Mouse (Mus musculus): ENCODE measurements around the gene Spry1. TPM values are rescaled to one million over a fixed set of nuclear protein-coding genes. Genes with fewer than 3 reads are reported as not detected.

Gene Spry1
- polyA plus RNA-seq, 1 experiment from 2014 or later = 17.9 TPM

- no peak overlapping the region for H3K27ac ChIP-seq (replicated peaks)
- H3K36me3 ChIP-seq (replicated peaks) = no peaks in the 10 kb centered on the region
- 80% methylated on average over 10 of the region's 10 CpGs for WGBS
- no peak for DNase-seq (ENCODE audit: low spot score)
- 0 out of 2 replicates have a peak, but pooled peaks cover 4% of the 10 kb centered on the region for H3K27me3 ChIP-seq (replicated peaks; ENCODE audit: low read depth, poor library complexity, severe bottlenecking)
- H3K9me3 ChIP-seq = no peaks in the 10 kb centered on the region
- H3K4me3 ChIP-seq = no peak overlapping the region
- peaks cover 35% of the 10 kb centered on the region for H3K4me1 ChIP-seq
Measured at GRCm38 (mm10) chr3:37614878-37615650, 24.7 kb upstream of the Spry1 start.

GRCm38 (mm10) chr3:37616586-37617547, 22.9 kb upstream of the Spry1 start:
- Histone ChIP-seq H3K4me3 (no peak overlapping the region), H3K27ac (replicated peaks) (peak overlapping the region; percentile 73), H3K4me1 (peaks cover 35% of the 10 kb centered on the region), H3K27me3 (replicated peaks; ENCODE audit: low read depth, poor library complexity, severe bottlenecking) (0 out of 2 replicates have a peak, but pooled peaks cover 4% of the 10 kb centered on the region), H3K36me3 (replicated peaks) (no peaks in the 10 kb centered on the region), H3K9me3 (no peaks in the 10 kb centered on the region)
- peak; percentile 49 for DNase-seq (ENCODE audit: low spot score)
- 43% methylated on average over 21 of the region's 21 CpGs for WGBS

GRCm38 (mm10) chr3:37632246-37632645, 7.5 kb upstream of the Spry1 start:
- Histone ChIP-seq H3K36me3 (replicated peaks) (no peaks in the 10 kb centered on the region), H3K4me1 (no peaks in the 10 kb centered on the region), H3K4me3 (no peak overlapping the region), H3K9me3 (no peaks in the 10 kb centered on the region), H3K27ac (replicated peaks) (no peak overlapping the region), H3K27me3 (replicated peaks; ENCODE audit: low read depth, poor library complexity, severe bottlenecking) (no peaks in the 10 kb centered on the region)
- DNase-seq (ENCODE audit: low spot score) = peak; percentile 5
- WGBS = 90% methylated on average over 6 of the region's 6 CpGs

- no peaks in the 10 kb centered on the region for H3K9me3 ChIP-seq
- no peak overlapping the region for H3K4me3 ChIP-seq
- no peak overlapping the region for H3K27ac ChIP-seq (replicated peaks)
- no peaks in the 10 kb centered on the region for H3K4me1 ChIP-seq
- WGBS = 83% methylated on average over 3 of the region's 3 CpGs
- DNase-seq (ENCODE audit: low spot score) = no peak
- H3K27me3 ChIP-seq (replicated peaks; ENCODE audit: low read depth, poor library complexity, severe bottlenecking) = no peaks in the 10 kb centered on the region
- no peaks in the 10 kb centered on the region for H3K36me3 ChIP-seq (replicated peaks)
Measured at GRCm38 (mm10) chr3:37632751-37633150, 7.0 kb upstream of the Spry1 start.

GRCm38 (mm10) chr3:37634648-37635047, 5.1 kb upstream of the Spry1 start:
- 31% methylated on average over 4 of the region's 4 CpGs for WGBS
- DNase-seq (ENCODE audit: low spot score) = peak; percentile 6
- H3K4me1 ChIP-seq = peaks cover 6% of the 10 kb centered on the region

GRCm38 (mm10) chr3:37636921-37637320, 2.8 kb upstream of the Spry1 start:
- no peak for DNase-seq (ENCODE audit: low spot score)
- no peaks in the 10 kb centered on the region for H3K27me3 ChIP-seq (replicated peaks; ENCODE audit: low read depth, poor library complexity, severe bottlenecking)
- H3K27ac ChIP-seq (replicated peaks) = no peak overlapping the region
- H3K4me1 ChIP-seq = peaks cover 12% of the 10 kb centered on the region
- no peaks in the 10 kb centered on the region for H3K9me3 ChIP-seq
- 80% methylated on average over 4 of the region's 4 CpGs for WGBS
- no peak overlapping the region for H3K4me3 ChIP-seq
- H3K36me3 ChIP-seq (replicated peaks) = no peaks in the 10 kb centered on the region

More at GRCm38 (mm10) chr3:37634648-37635047, 5.1 kb upstream of the Spry1 start:
- Histone ChIP-seq H3K27me3 (replicated peaks; ENCODE audit: low read depth, poor library complexity, severe bottlenecking) (no peaks in the 10 kb centered on the region), H3K4me3 (no peak overlapping the region), H3K27ac (replicated peaks) (no peak overlapping the region), H3K36me3 (replicated peaks) (no peaks in the 10 kb centered on the region), H3K9me3 (no peaks in the 10 kb centered on the region)

GRCm38 (mm10) chr3:37640162-37640721, 495 bp downstream of the Spry1 start:
- WGBS = 2% methylated on average over 86 of the region's 86 CpGs
- Histone ChIP-seq H3K36me3 (replicated peaks) (peaks cover 28% of the 10 kb centered on the region), H3K4me3 (peak overlapping the region; percentile 87), H3K27me3 (replicated peaks; ENCODE audit: low read depth, poor library complexity, severe bottlenecking) (0 out of 2 replicates have a peak, but pooled peaks cover 9% of the 10 kb centered on the region), H3K9me3 (no peaks in the 10 kb centered on the region), H3K4me1 (peaks cover 37% of the 10 kb centered on the region), H3K27ac (replicated peaks) (peak overlapping the region; percentile 92)
- peak; percentile 65 for DNase-seq (ENCODE audit: low spot score)

- 4% methylated on average over 47 of the region's 47 CpGs for WGBS
- H3K27me3 ChIP-seq (replicated peaks; ENCODE audit: low read depth, poor library complexity, severe bottlenecking) = 0 out of 2 replicates have a peak, but pooled peaks cover 9% of the 10 kb centered on the region
- H3K9me3 ChIP-seq = no peaks in the 10 kb centered on the region
- H3K4me3 ChIP-seq = peak overlapping the region; percentile 87
- peaks cover 39% of the 10 kb centered on the region for H3K4me1 ChIP-seq
- H3K36me3 ChIP-seq (replicated peaks) = peaks cover 33% of the 10 kb centered on the region
- peak; percentile 83 for DNase-seq (ENCODE audit: low spot score)
- peak overlapping the region; percentile 92 for H3K27ac ChIP-seq (replicated peaks)
Measured at GRCm38 (mm10) chr3:37640810-37641209, 1.1 kb downstream of the Spry1 start.

GRCm38 (mm10) chr3:37641796-37642680, 2.3 kb downstream of the Spry1 start:
- Histone ChIP-seq H3K27me3 (replicated peaks; ENCODE audit: low read depth, poor library complexity, severe bottlenecking) (0 out of 2 replicates have a peak, but pooled peaks cover 9% of the 10 kb centered on the region), H3K36me3 (replicated peaks) (peaks cover 40% of the 10 kb centered on the region), H3K27ac (replicated peaks) (peak overlapping the region; percentile 92), H3K4me3 (peak overlapping the region; percentile 87), H3K9me3 (no peaks in the 10 kb centered on the region), H3K4me1 (peaks cover 39% of the 10 kb centered on the region)
- WGBS = 61% methylated on average over 20 of the region's 20 CpGs
- DNase-seq (ENCODE audit: low spot score) = no peak

GRCm38 (mm10) chr3:37642681-37643214, 3.0 kb downstream of the Spry1 start:
- Histone ChIP-seq H3K27me3 (replicated peaks; ENCODE audit: low read depth, poor library complexity, severe bottlenecking) (0 out of 2 replicates have a peak, but pooled peaks cover 9% of the 10 kb centered on the region), H3K4me1 (peaks cover 39% of the 10 kb centered on the region), H3K27ac (replicated peaks) (peak overlapping the region; percentile 32; the same call in 1 of the 2 replicates), H3K4me3 (peak overlapping the region; percentile 87), H3K9me3 (no peaks in the 10 kb centered on the region), H3K36me3 (replicated peaks) (peaks cover 43% of the 10 kb centered on the region)
- WGBS = 83% methylated on average over 21 of the region's 21 CpGs
- no peak for DNase-seq (ENCODE audit: low spot score)

- peaks cover 47% of the 10 kb centered on the region for H3K36me3 ChIP-seq (replicated peaks)
- no peak for DNase-seq (ENCODE audit: low spot score)
- H3K9me3 ChIP-seq = no peaks in the 10 kb centered on the region
- H3K4me3 ChIP-seq = peak overlapping the region; percentile 87
- H3K4me1 ChIP-seq = peaks cover 39% of the 10 kb centered on the region
- peak overlapping the region; percentile 7; the same call in 1 of the 2 replicates for H3K27ac ChIP-seq (replicated peaks)
- WGBS = 94% methylated on average over 13 of the region's 13 CpGs
- 0 out of 2 replicates have a peak, but pooled peaks cover 9% of the 10 kb centered on the region for H3K27me3 ChIP-seq (replicated peaks; ENCODE audit: low read depth, poor library complexity, severe bottlenecking)
Measured at GRCm38 (mm10) chr3:37643411-37643810, 3.7 kb downstream of the Spry1 start.
